ENCODE assay signal across 20 mouse cellular contexts in the genomic region with DNA sequence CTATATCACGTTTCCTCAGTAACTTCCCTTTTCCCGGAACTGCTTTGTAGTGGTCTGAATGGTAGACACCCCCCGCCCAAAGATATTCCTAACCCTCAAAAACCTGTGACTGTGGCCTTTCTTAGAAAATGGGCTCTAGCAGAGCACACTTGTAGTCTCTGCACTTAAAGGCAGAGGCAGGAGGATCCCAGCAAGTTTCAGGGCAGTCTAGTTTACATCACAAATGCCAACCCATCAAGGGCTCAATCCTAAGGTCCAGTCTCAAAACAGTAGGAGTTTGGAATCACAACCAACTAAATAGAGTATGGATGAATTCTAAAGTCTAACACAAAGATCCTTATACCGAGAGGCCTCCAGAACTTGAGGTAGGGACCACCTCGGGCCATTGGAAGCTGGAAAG. TPM values are rescaled to one million over a fixed set of nuclear protein-coding genes. Genes with fewer than 3 reads are reported as not detected.
DNase-seq lines count a peak whose midpoint lies in the region; TF ChIP-seq lines count a peak whose summit lies in the region.
"Had no signal": no experiment of that assay in that cellular context is flagged by ENCODE, and none has a peak within 500 bp of the region (broad histone marks: within the 10 kb centered on the region; RNA-seq: fewer than 3 reads in every experiment).

No protein-coding gene starts in this region.

- H3K4me3 ChIP-seq in ES-Bruce4 (ENCODE audit: low read depth, low read length) (no peak overlapping the region), ES-E14 (ENCODE audit: insufficient read depth in 1 of 2, low read depth in 1 of 2, low read length in 2 of 2, poor library complexity in 1 of 2, severe bottlenecking in 1 of 2) (peak overlapping the region in 1 of 2 experiments; percentile 89; a peak in 1 of 4 replicates)
- H3K4me3 ChIP-seq: embryonic facial prominence, embryonic 12.5 days; forebrain, embryonic 13.5 days; forebrain, embryonic 15.5 days had no signal

- H3K4me1 ChIP-seq in ES-Bruce4 (ENCODE audit: control insufficient read depth, insufficient read depth, low read length): peaks cover 1% of the 10 kb centered on the region
- H3K4me1 ChIP-seq in ES-E14 (ENCODE audit: control insufficient read depth in 2 of 2, insufficient read depth in 2 of 2, low read length in 2 of 2, poor library complexity in 1 of 2): peaks cover 4 to 10% of the 10 kb centered on the region in 2 experiments; a peak in 2 of 4 replicates

- H3K9ac ChIP-seq in ES-Bruce4 (ENCODE audit: low read depth, poor library complexity, severe bottlenecking) (peak overlapping the region; percentile 61; the same call in 1 of the 2 replicates), ES-E14 (ENCODE audit: insufficient read depth, low read depth, low read length, poor library complexity, severe bottlenecking) (no peak overlapping the region; the same call in 1 of the 2 replicates)
- H3K9ac ChIP-seq: embryonic facial prominence, embryonic 12.5 days; forebrain, embryonic 13.5 days; forebrain, embryonic 15.5 days; forebrain, postnatal 0 days had no signal

- no peak for DNase-seq in ES-E14 (ENCODE audit: low read depth, low spot score)
- peak; percentile 67 for DNase-seq in ZHBTc4 (ENCODE audit: low read depth, low spot score)
- no peak for DNase-seq in adipocyte (ENCODE audit: low spot score)
- DNase-seq in left cerebral cortex, postnatal 14 days (ENCODE audit: low spot score in 2 of 2): no peak
- DNase-seq in lung, postnatal 36 days: no peak
- DNase-seq: adrenal gland, adult 8-10 months; adrenal gland, postnatal 14 days; adrenal gland, postnatal 36 days; cerebellum, adult 11-12 months; cerebellum, adult 2 months; cerebellum, adult 9-10 months; cerebellum, postnatal 10 days; cerebellum, postnatal 25 days; forebrain, postnatal 0 days had no signal

- in situ Hi-C loops in ES-E14 (cut with MboI; ENCODE audit: low sequenced_read_pairs in 2 of 2, unreplicated experiment in 2 of 2): no loop called here

- no peaks in the 10 kb centered on the region for H3K9me3 ChIP-seq in ES-Bruce4 (replicated peaks; ENCODE audit: control insufficient read depth, insufficient read depth, low read length, poor library complexity, severe bottlenecking)
- no peaks in the 10 kb centered on the region for H3K9me3 ChIP-seq in ES-E14 (ENCODE audit: control insufficient read depth, insufficient read depth, low read depth, low read length)
- H3K9me3 ChIP-seq: embryonic facial prominence, embryonic 10.5 days; embryonic facial prominence, embryonic 12.5 days; forebrain, embryonic 13.5 days; forebrain, embryonic 15.5 days had no signal

- intact Hi-C loops in left cerebral cortex, postnatal 14 days (cut with DNase I): loop anchor here (5.0 kb wide), 1 partner anchor 138 kb away; no protein-coding TSS in a partner anchor

- no peaks in the 10 kb centered on the region for H3K27me3 ChIP-seq in ES-Bruce4 (ENCODE audit: control insufficient read depth, insufficient read depth, low read length, poor library complexity, severe bottlenecking)

- H3K36me3 ChIP-seq in ES-Bruce4 (ENCODE audit: control insufficient read depth, insufficient read depth, low read length, poor library complexity, severe bottlenecking) (peaks cover 9% of the 10 kb centered on the region; the same call in 1 of the 2 replicates), ES-E14 (ENCODE audit: control insufficient read depth, insufficient read depth, low read length, poor library complexity, severe bottlenecking) (peaks cover 27% of the 10 kb centered on the region)
- H3K36me3 ChIP-seq: embryonic facial prominence, embryonic 10.5 days; embryonic facial prominence, embryonic 12.5 days; forebrain, embryonic 15.5 days had no signal

- no peak for TF ChIP-seq CTCF in ES-Bruce4 (IDR thresholded peaks at IDR 0.05; ENCODE audit: low read depth, low read length)

- TF ChIP-seq EP300 in ES-Bruce4 (IDR thresholded peaks at IDR 0.05; ENCODE audit: insufficient read depth, low read depth, low read length): no peak

- H3K27ac ChIP-seq in ES-Bruce4 (ENCODE audit: insufficient read depth, low read length) (peak overlapping the region; percentile 29), ES-E14 (ENCODE audit: insufficient read depth, low read depth, low read length, poor library complexity, severe bottlenecking) (peak overlapping the region; percentile 34; the same call in 1 of the 2 replicates)
- H3K27ac ChIP-seq: embryonic facial prominence, embryonic 10.5 days; embryonic facial prominence, embryonic 12.5 days; forebrain, embryonic 13.5 days; forebrain, embryonic 15.5 days had no signal

- no peak for TF ChIP-seq POLR2A in ES-Bruce4 (IDR thresholded peaks at IDR 0.05; ENCODE audit: insufficient read depth, low read length)

TF ChIP-seq in ES-E14, 5 proteins besides CTCF, POLR2A, EP300 and RAD21:
- TF ChIP-seq ZC3H11A (IDR thresholded peaks at IDR 0.05; ENCODE audit: borderline replicate concordance, low read depth, low read length) (no peak), CHD2 (IDR thresholded peaks at IDR 0.05; ENCODE audit: low read depth, low read length) (no peak), MAFK (IDR thresholded peaks at IDR 0.05; ENCODE audit: insufficient read depth, low read depth, low read length) (no peak), ZNF384 (IDR thresholded peaks at IDR 0.05; ENCODE audit: low read depth, low read length) (no peak), HCFC1 (IDR thresholded peaks at IDR 0.05; ENCODE audit: borderline replicate concordance, insufficient read depth, low read length) (no peak)

RNA-seq across cellular contexts. Expression of gene Epop, which starts 4.0 kb away (rescaled TPM):
- polyA plus RNA-seq in ES-Bruce4 (2011; ENCODE audit: insufficient read depth, insufficient read length, low read depth, missing spikeins): 39.3 and 44.1 TPM in 2 replicates
- 100 and 109 TPM in 2 replicates for total RNA-seq in ES-E14 (2012; rRNA removed)
- total RNA-seq in left cerebral cortex, postnatal 14 days (2021): 10 to 100 TPM; 34.7 to 37.7 TPM
- total RNA-seq: MEL had no signal

RNA-seq across cellular contexts. Expression of gene Mllt6, which starts 37.7 kb away (rescaled TPM):
- polyA plus RNA-seq in ES-Bruce4 (2011; ENCODE audit: insufficient read depth, insufficient read length, low read depth, missing spikeins): 23.7 and 25.2 TPM in 2 replicates
- 113 and 142 TPM in 2 replicates for total RNA-seq in ES-E14 (2012; rRNA removed)
- total RNA-seq in left cerebral cortex, postnatal 14 days (2021): 10 to 100 TPM; 79.8 to 80.1 TPM

RNA-seq across cellular contexts. Expression of gene Srcin1, which starts 49.6 kb away (rescaled TPM):
- 7.7 and 8.3 TPM in 2 replicates for polyA plus RNA-seq in ES-Bruce4 (2011; ENCODE audit: insufficient read depth, insufficient read length, low read depth, missing spikeins)
- total RNA-seq in ES-E14 (2012; rRNA removed): 2.4 and 4.1 TPM in 2 replicates
- total RNA-seq in left cerebral cortex, postnatal 14 days (2021): 100 to 1,000 TPM; 341 to 382 TPM

Comparison
In these comparisons a context has a peak if more than half of its experiments do, and no peak if none do; other contexts are left out.
1. RNA of gene Srcin1, which starts 49.6 kb away (total RNA-seq): 341 to 382 TPM in left cerebral cortex, postnatal 14 days; 2.4 to 4.1 TPM in ES-E14; every median in the first group is over 10 times any median in the second.